Comparison of ENCODE assay signal across 11 mouse cellular contexts in the genomic region with DNA sequence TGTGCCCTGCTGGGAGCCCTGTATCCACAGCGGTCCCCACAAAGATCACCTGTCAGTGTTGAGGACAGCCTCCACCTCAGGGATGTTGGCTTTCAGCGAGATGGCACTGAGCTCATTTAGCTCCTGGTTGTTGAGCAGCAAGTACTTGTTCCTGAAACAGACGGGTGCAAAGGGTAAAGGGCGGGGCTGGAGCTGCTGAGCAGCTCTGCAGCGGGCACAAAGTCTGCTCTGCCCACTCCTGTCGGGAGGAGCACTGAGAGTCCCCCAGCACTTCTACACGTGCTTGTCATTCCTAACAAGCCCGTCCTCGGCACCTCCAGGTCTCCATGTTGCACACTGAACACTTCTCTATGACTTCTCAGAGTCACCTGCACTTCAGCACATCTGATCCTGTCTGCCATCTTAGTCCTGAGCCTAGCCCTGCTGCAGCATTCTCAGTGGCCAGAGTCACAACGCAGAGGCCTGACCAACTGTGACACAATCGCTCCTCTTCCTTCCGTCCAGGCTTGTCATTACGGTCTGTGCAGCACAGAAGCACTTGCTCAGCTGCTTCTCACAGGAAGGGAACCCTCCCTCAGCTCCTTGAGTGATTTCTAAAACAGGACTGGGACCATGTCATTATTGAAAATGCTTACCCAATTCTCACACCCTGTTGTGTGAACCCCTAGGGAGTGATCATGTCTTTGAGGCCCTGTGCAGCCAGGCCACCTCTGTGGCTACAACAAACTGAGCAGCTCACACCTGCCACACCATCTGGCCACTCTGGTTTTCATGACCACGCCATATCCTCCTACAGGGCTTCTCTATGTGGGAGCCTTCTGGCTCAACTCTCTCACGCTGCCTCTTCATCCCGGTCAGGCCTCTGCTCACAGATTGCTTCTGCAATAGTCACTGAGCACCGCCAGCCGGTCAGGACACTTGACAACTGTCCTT. TPM values are rescaled to one million over a fixed set of nuclear protein-coding genes. Genes with fewer than 3 reads are reported as not detected.
DNase-seq lines count a peak whose midpoint lies in the region; ATAC-seq and TF ChIP-seq lines count a peak whose summit lies in the region.
"Had no signal": no experiment of that assay in that cellular context is flagged by ENCODE, and none has a peak within 500 bp of the region (broad histone marks: within the 10 kb centered on the region; RNA-seq: fewer than 3 reads in every experiment).

No protein-coding gene starts in this region.

- ATAC-seq in forebrain, embryonic 12.5 days (ENCODE audit: low FRiP score), result no peak
- no peak for ATAC-seq in forebrain, postnatal 0 days

- H3K4me3 ChIP-seq in forebrain, embryonic 12.5 days (replicated peaks), result no peak overlapping the region
- no peak overlapping the region for H3K4me3 ChIP-seq in forebrain, postnatal 0 days (ENCODE audit: low read depth, low read length)
- H3K4me3 ChIP-seq: heart, embryonic 15.5 days; limb, embryonic 12.5 days; neural tube, embryonic 12.5 days had no signal

- H3K9me3 ChIP-seq in forebrain, embryonic 12.5 days, result no peaks in the 10 kb centered on the region
- no peaks in the 10 kb centered on the region for H3K9me3 ChIP-seq in forebrain, postnatal 0 days (ENCODE audit: low read length)
- H3K9me3 ChIP-seq: heart, embryonic 15.5 days; limb, embryonic 12.5 days; neural tube, embryonic 12.5 days had no signal

- no peaks in the 10 kb centered on the region for H3K27me3 ChIP-seq in forebrain, embryonic 12.5 days
- H3K27me3 ChIP-seq in forebrain, postnatal 0 days (ENCODE audit: insufficient read depth, low read length), result no peaks in the 10 kb centered on the region
- H3K27me3 ChIP-seq: heart, embryonic 15.5 days; limb, embryonic 12.5 days; neural tube, embryonic 12.5 days had no signal

- H3K4me1 ChIP-seq in forebrain, embryonic 12.5 days, result peaks cover 4% of the 10 kb centered on the region; the same call in 1 of the 2 replicates
- H3K4me1 ChIP-seq in forebrain, postnatal 0 days (ENCODE audit: insufficient read depth), result no peaks in the 10 kb centered on the region
- H3K4me1 ChIP-seq: heart, embryonic 15.5 days; limb, embryonic 12.5 days had no signal

- H3K4me2 ChIP-seq in forebrain, embryonic 12.5 days, result no peak overlapping the region
- no peak overlapping the region for H3K4me2 ChIP-seq in forebrain, postnatal 0 days (ENCODE audit: low read depth)
- H3K4me2 ChIP-seq: heart, embryonic 15.5 days; limb, embryonic 12.5 days; neural tube, embryonic 12.5 days had no signal

- H3K36me3 ChIP-seq in forebrain, embryonic 12.5 days (replicated peaks), result peaks cover 94% of the 10 kb centered on the region
- H3K36me3 ChIP-seq in forebrain, postnatal 0 days (ENCODE audit: insufficient read depth), result peaks cover 87% of the 10 kb centered on the region

- H3K9ac ChIP-seq in forebrain, embryonic 12.5 days, result no peak overlapping the region
- H3K9ac ChIP-seq in forebrain, postnatal 0 days, result no peak overlapping the region
- H3K9ac ChIP-seq: heart, embryonic 15.5 days; limb, embryonic 12.5 days; neural tube, embryonic 12.5 days had no signal

- 0 out of 2 replicates have a peak overlapping the region, but pooled peaks have one; percentile 36 for H3K27ac ChIP-seq in forebrain, embryonic 12.5 days
- H3K27ac ChIP-seq in forebrain, postnatal 0 days (ENCODE audit: low read depth, low read length), result no peak overlapping the region
- H3K27ac ChIP-seq: heart, embryonic 15.5 days; limb, embryonic 12.5 days; neural tube, embryonic 12.5 days had no signal

- WGBS in forebrain, embryonic 12.5 days, result 82% methylated on average over 18 of the region's 18 CpGs
- 71% methylated on average over 18 of the region's 18 CpGs for WGBS in forebrain, postnatal 0 days

- no peak for TF ChIP-seq CTCF in forebrain, postnatal 0 days (IDR thresholded peaks at IDR 0.05; ENCODE audit: low read depth)

- DNase-seq in forebrain, postnatal 0 days, result no peak
- peak; percentile 15 for DNase-seq in right cerebral cortex, postnatal 14 days
- DNase-seq in right cerebral cortex, postnatal 10 days (ENCODE audit: low spot score in 2 of 2), result no peak
- DNase-seq in kidney, postnatal 10 days, result peak; percentile 74
- DNase-seq in spleen, postnatal 4 days (ENCODE audit: low spot score in 2 of 2), result no peak
- DNase-seq in ovary, postnatal 14 days (ENCODE audit: low spot score), result no peak
- no peak for DNase-seq in thymus, postnatal 10 days (ENCODE audit: low spot score in 2 of 2)

RNA-seq across cellular contexts. Expression of gene Myh7b, which starts 30.8 kb away (rescaled TPM):
- polyA plus RNA-seq in forebrain, embryonic 12.5 days (2016; fragmentation: Nextera tagmentation; extraction: Ambion mirVana), result 0.66 and 1.0 TPM in 2 replicates
- 0.29 and 1.0 TPM in 2 replicates for total RNA-seq in forebrain, postnatal 0 days (2014; rRNA removed)
- 1.3 and 2.0 TPM in 2 replicates for polyA plus RNA-seq in forebrain, postnatal 0 days (2015; fragmentation: Nextera tagmentation; extraction: Ambion mirVana)

RNA-seq across cellular contexts. Expression of gene Gss, which starts 49.2 kb away (rescaled TPM):
- polyA plus RNA-seq in forebrain, embryonic 12.5 days (2016; fragmentation: Nextera tagmentation; extraction: Ambion mirVana), result 16.6 and 20.0 TPM in 2 replicates
- 10.0 and 11.9 TPM in 2 replicates for total RNA-seq in forebrain, postnatal 0 days (2014; rRNA removed)
- 10.1 and 11.9 TPM in 2 replicates for polyA plus RNA-seq in forebrain, postnatal 0 days (2015; fragmentation: Nextera tagmentation; extraction: Ambion mirVana)

RNA-seq across cellular contexts. Expression of gene Trpc4ap, which starts 50.4 kb away (rescaled TPM):
- 159 and 167 TPM in 2 replicates for polyA plus RNA-seq in forebrain, embryonic 12.5 days (2016; fragmentation: Nextera tagmentation; extraction: Ambion mirVana)
- 110 and 131 TPM in 2 replicates for total RNA-seq in forebrain, postnatal 0 days (2014; rRNA removed)
- polyA plus RNA-seq in forebrain, postnatal 0 days (2015; fragmentation: Nextera tagmentation; extraction: Ambion mirVana), result 118 and 128 TPM in 2 replicates

Comparison
In these comparisons a context has a peak if more than half of its experiments do, and no peak if none do; other contexts are left out.
1. DNase-seq: peak in right cerebral cortex, postnatal 14 days (single experiment) and kidney, postnatal 10 days (single experiment); none in forebrain, postnatal 0 days (single experiment), right cerebral cortex, postnatal 10 days (0 of 2), spleen, postnatal 4 days (0 of 2), ovary, postnatal 14 days (single experiment) and thymus, postnatal 10 days (0 of 2).